Mouse (Mus musculus): ENCODE data around the gene Slc5a11.
A peak's percentile ranks its signal among the peaks of the same experiment; 100 is the strongest.

Slc5a11 gene

DNA sequence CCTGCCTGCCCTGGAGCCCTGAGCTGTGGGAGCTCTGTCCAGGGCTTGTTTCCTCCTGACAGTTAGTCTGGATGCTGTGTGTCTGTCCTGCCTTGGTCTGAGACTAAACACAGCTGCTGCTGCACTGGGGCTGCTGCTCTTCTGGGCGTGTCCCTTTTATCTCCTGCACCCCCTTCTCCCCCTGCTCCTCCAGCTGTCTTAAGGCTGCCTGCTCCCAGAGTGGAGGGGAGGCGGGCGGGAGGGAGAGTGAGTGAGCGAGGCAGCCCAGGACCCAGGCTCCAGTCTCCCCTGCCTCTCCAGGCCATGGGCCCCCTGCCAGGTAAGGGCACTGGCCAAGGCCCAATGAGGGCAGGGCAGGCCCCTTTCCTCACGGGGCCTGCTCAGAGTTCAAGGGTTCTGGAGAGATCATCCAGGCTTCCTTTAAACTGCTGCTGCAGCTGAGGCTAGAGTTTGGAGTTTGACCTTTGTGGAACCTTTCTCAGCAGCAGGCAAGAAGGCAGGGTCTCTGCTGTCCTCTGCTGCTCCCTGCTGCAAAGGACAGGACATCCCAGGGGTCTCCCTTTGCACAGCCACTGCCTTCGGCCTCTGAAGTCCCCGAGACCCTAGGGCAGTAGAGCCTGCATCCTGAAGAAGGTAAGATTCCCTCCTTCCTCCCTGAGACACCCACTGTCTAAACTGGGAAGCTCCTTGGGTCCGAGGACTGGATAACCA lies at the start of gene Slc5a11:
Slc5a11 (plus strand) TSS at position 416 of the 711 bp plus-strand sequence.
- no peak for DNase-seq (ENCODE audit: low spot score)

DNA sequence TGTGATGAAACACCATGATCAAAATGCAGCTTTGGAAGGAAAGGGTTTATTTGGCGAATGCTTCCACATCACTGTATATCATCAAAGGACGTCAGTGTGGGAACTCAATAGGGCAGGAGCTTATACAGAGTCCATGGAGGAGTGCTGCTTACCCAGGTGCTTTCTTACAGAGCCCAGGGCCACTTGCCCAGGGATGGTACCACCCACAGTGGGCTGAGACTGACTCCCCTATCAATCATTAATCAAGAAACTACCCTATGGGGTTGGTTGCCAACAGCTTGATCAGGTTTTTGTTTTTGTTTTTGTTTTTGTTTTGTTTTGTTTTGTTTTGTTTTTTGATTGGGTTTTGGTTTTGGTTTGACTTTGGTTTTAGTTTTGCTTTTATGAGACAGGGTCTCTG lies 47.1 kb upstream of the Slc5a11 start:
- DNase-seq (ENCODE audit: low spot score): no peak

GRCm38 (mm10) chr7:123169618-123170017 lies 45.0 kb upstream of the Slc5a11 start:
- peak; percentile 62 for DNase-seq (ENCODE audit: low spot score)

DNA sequence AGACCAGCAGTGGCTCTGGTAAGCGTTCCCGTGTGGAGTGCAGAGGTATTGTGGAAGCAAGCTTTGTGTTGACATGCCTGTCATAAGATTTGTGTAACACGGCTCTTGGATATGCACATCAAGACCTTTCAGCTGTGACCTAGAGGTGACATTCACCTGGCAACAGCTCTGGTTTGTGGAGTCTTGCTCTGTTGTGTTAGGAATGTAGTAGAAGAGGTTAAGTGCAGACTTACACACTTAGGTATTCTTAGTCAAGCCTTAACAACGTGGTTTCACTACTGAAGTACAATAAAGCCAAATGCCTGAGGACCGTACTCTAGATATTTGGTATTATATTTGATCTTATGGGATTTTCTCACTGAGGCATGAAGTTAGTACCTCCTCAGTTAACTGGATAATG lies 42.5 kb upstream of the Slc5a11 start:
- no peak for DNase-seq (ENCODE audit: low spot score)

DNA sequence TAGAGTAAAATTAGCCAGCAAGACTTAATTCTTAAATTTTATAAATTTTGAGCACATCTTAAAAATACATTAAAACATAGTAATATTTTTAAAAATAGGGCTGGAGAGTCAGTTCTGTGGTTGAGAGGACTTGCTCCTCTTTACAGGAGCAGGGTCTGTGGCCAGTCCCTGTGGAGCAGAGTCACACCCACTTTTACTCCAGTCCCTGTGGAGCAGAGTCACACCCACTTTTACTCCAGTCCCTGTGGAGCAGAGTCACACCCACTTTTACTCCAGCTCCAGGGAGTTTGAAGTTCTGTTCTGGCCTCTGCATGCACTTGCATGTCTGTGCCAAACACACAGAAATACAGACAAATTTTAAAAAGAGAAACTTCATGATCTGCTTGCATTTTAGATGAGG lies 37.4 kb upstream of the Slc5a11 start:
- no peak for DNase-seq (ENCODE audit: low spot score)

DNA sequence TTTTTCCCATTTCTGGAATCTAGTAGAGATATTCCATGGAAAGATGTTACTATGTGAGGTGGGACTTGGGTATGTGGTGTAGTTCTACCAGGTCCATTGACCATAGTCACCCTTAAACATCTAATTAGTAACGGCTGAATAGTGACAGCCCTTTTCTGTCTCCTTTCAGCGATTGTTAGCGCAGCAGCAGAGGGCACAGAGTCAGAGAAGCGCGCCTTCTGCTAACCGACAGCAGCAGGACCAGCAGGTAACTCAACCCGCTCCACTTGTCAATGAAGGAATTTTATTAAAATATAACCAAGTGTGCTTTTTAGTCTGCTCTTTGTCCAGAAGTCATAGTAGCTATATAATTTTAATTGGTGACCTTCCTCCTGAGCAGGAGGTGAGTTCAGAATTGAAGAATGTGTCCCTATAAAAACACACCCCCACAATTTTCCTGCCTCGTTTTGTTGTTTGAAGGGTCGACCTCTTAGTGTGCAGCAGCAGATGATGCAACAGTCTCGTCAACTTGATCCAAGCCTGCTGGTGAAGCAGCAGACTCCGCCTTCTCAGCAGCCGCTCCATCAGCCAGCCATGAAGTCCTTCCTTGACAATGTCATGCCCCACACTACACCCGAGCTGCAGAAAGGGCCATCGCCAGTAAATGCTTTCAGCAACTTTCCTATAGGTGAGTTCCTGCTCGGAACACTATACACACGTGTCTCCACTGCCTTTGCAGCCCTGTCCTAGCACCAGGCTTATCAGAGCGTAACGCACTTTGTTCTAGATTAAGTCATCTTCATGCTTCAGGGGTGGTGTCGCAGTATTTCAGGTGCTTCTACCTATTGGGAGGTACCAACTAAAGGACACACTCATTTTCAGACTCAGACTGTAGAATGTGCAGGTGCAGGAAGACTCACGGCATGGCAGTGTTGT lies 32.5 kb upstream of the Slc5a11 start:
- no peak for DNase-seq (ENCODE audit: low spot score)

DNA sequence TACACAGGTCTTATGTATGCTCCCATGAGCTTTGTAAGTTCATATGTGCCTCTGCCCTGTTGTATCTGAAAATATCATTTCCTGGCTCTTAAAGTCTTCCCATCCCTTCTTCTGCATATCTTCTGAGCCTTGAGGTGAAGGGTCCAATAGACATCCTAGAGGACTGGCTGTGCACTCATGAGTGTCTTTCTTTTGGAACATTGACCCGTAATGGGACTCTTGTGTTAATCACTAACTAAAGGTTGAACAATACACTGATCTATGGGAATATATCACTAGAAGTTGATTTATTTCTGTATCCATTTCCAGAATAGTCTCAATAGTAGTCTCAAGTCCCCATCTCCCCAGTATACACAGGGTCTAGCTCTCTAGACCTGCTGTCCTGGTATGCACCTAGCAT lies 29.7 kb upstream of the Slc5a11 start:
- no peak for DNase-seq (ENCODE audit: low spot score)

DNA sequence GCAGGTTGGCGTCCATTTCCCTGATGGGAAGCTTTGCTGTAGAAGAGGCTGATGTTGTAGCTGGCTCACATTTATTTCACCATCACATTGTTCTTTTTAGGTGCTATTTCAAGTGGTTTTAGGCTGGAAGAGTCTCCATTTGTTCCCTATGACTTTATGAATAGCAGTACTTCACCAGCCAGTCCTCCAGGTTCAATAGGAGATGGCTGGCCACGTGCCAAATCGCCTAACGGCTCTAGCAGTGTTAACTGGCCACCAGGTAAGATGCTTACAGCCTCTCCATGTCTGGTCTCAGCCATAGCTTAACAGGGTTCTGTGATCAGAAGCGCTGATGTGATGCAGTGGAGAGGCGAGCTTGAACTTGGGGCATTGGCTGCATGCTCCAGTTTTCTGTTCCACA lies 28.1 kb upstream of the Slc5a11 start:
- no peak for DNase-seq (ENCODE audit: low spot score)

GRCm38 (mm10) chr7:123187246-123187645 lies 27.3 kb upstream of the Slc5a11 start:
- DNase-seq (ENCODE audit: low spot score): no peak

DNA sequence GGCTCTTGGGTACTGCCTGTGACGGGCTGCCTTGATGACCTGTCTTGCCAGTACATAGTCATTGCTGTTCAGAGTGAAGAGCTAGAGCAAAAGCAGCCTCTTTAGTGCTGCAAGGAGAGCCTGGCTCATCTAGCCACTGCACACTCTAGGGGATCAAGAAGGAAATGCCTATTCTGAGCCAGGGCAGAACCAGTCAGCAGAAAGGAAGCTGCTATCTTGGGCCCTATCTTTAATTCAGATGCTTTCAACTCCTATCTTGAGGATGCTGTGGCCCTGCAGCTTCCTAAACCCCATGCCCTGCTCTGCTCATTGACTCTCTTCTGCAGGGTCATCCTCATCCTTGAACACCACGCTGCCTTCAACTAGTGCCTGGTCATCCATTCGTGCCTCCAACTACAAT lies 26.1 kb upstream of the Slc5a11 start:
- DNase-seq (ENCODE audit: low spot score): no peak

GRCm38 (mm10) chr7:123189762-123190161 lies 24.8 kb upstream of the Slc5a11 start:
- no peak for DNase-seq (ENCODE audit: low spot score)

- no peak for DNase-seq (ENCODE audit: low spot score)
Measured at GRCm38 (mm10) chr7:123191731-123192130, 22.8 kb upstream of the Slc5a11 start.

GRCm38 (mm10) chr7:123193201-123193600 lies 21.4 kb upstream of the Slc5a11 start:
- no peak for DNase-seq (ENCODE audit: low spot score)

DNA sequence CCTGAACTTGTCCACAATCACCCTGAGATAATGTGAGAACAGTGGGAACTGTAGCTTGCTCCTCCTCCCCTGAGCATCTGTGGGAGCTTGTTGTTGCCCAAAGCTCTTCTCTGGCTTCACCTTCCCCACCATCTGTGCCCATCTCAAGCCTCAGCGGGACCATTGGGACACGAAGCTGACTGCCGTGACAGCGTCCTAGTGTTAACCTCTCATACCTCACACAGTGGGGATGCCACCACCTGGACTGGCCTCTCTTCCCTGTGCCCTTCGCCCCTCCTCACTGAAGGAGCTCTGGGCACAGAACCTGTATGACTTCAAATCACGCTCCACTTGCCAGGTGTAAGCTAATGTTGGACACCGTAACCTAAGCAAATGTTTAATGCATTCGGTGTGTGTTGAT lies 19.9 kb upstream of the Slc5a11 start:
- no peak for DNase-seq (ENCODE audit: low spot score)

DNA sequence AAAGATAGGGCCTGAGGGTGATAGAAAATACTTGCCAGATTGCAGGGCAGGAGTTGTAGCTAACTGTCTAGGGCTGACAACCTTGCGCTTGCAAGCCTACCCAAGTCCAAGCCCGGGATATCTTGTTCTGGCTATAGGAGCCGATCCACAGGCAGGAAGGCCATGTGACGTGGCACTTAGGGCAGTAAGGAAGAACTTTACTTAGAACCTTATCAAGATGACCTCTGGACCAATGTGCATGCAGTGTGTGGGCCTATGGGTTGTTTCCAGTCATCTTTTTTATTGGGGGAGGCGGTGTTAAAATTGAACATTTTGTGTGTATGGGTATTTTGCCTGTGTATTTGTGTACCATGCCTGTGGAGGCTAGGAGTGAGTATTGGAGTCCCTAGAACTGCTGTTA lies 18.1 kb upstream of the Slc5a11 start:
- no peak for DNase-seq (ENCODE audit: low spot score)

DNA sequence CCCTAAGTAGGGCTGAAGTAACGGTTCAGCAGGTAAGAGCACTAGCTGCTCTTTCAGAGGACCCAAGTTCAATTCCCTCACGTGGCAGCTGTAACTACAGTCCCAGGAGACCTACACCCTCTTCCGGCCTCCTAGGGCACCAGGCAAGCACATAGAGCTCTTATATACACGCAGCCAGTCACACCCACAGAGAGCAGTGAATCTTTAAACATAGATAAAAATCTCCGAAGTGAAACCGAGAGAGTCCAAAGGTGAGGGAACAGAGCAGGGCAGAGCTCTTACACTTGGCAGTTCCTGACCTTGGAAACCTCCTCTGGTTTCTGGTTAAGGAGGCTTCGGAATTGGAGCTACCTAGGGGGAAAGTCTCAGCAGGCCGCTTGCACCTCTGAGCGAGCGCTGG lies 15.9 kb upstream of the Slc5a11 start:
- DNase-seq (ENCODE audit: low spot score): no peak

DNA sequence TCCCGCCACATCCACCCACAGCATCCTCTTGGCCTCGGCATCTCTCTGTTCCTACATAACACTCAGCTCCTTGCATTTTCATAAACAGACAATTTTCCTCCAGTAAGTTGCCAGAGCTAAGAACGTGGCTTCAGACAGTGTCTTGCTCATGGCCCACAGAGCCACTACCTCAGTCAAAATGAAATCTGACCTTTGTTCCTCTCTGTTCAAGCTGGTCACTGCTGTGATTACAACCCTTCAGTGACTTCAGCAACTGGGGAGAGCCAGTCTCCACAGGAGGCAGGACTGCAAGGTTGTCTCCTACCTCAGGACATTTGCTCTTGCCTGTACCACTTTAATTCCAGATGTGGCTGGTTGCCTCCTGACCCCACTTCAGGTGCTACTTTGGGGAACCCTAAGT lies 15.4 kb upstream of the Slc5a11 start:
- no peak for DNase-seq (ENCODE audit: low spot score)

GRCm38 (mm10) chr7:123199656-123200206 lies 14.8 kb upstream of the Slc5a11 start:
- DNase-seq (ENCODE audit: low spot score): no peak

DNA sequence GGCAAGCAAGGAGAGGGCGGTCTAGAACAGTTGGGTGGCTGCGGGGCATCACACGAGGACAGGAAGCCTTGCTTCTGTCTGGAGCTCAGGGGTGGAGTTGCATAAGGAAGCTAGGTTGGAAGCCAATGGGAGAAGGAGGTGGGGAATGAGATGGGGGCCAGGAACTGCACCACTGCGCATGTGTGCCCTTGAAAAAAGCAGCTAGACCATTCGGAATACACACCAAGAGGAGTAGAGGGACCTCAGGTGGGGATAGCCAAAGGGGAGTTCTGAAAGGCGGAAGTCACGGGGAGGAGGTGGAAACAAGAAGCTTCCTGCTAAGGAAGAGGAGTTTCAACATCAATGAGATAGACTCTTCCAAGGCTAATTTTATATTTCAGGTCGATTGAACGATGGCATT lies 13.9 kb upstream of the Slc5a11 start:
- no peak for DNase-seq (ENCODE audit: low spot score)

GRCm38 (mm10) chr7:123205261-123205660 lies 9.3 kb upstream of the Slc5a11 start:
- no peak for DNase-seq (ENCODE audit: low spot score)

DNA sequence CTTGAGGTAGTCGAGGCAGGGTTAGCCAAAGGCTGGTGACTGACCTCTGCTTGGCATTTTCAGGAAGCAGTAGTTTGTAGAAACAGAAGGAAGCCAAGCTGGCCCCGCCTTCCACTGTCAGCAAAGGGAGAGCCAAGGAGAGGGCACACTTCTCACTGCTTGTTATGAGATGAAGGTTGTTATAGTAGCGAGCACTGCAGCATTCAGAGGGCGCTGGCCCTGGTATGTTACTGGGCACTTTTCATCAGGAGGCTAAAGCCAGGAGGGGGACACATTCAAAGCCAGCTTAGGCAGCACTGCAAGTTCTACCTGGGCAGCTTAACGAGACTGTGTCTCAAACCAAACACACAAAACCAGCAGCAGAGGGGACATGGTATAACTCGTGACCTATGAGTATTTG lies 7.0 kb upstream of the Slc5a11 start:
- DNase-seq (ENCODE audit: low spot score): no peak

DNA sequence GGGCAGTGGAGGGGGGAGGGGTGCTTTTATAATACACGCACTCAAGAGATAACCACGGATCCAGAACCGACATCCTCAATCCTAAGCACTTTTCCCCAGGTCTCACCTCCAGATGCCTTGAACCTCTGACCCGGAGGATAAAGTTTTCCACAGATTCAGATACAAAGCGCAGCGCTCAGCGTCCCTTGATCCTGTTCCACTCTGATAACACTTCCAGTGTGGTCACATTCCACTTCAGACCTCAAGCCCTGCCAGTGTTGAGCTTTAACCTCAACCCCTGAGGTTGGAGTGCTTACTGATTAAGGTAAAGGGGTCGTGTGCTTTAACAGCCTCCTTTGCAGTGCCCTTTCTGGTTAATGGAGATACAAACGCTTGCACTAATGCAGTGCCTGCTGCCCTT lies 4.7 kb upstream of the Slc5a11 start:
- DNase-seq (ENCODE audit: low spot score): no peak

- DNase-seq (ENCODE audit: low spot score): no peak
Measured at GRCm38 (mm10) chr7:123211461-123211860, 3.1 kb upstream of the Slc5a11 start.

All from testis, postnatal 14 days (tissue).